Mouse (Mus musculus): ENCODE data around the gene Zfp287. TPM values are rescaled to one million over a fixed set of nuclear protein-coding genes. Genes with fewer than 3 reads are reported as not detected.

Gene Zfp287
- polyA plus RNA-seq, 1 experiment = 0.90 TPM

DNA sequence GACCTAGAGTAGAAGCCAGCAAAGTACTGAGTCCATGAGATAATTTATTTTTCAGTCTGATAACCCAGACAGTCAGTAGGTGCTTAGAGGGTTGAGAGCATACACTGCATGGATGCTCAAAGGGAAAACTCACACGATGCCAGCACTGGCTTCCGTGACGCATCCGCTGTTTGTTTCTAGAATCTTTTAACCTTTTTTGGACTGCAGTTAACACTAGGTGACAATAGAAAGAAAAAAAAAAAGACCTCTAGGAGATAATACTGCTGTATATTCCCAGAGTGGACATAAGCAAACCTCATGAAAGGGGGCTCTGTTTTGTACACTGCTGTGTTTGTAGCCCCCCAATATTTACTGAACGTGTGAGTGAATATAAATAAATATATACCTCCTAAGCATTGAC lies 62.7 kb downstream of the Zfp287 start:
- H3K4me3 ChIP-seq = peak overlapping the region; percentile 1
- no peaks in the 10 kb centered on the region for H3K79me2 ChIP-seq (ENCODE audit: control insufficient read depth, insufficient read depth)
- TF ChIP-seq E2F4 (IDR thresholded peaks at IDR 0.05; ENCODE audit: insufficient read depth) = no peak
- no peak for TF ChIP-seq MAX (IDR thresholded peaks at IDR 0.05; ENCODE audit: low read depth)
- no peak for TF ChIP-seq MYOG (IDR thresholded peaks at IDR 0.05; ENCODE audit: control insufficient read depth in 1 of 3, insufficient read depth in 1 of 3, insufficient read length in 2 of 3, low read depth in 2 of 3)
- no peak for TF ChIP-seq TCF12 (IDR thresholded peaks at IDR 0.05; ENCODE audit: insufficient read depth, poor library complexity, severe bottlenecking)
- no peak for TF ChIP-seq MYOD1 (IDR thresholded peaks at IDR 0.05; ENCODE audit: control insufficient read depth in 1 of 3, insufficient read length in 2 of 3, low read depth in 2 of 3)
- no peak for TF ChIP-seq POLR2A (IDR thresholded peaks at IDR 0.05; ENCODE audit: insufficient read length, low read depth)
- no peak for TF ChIP-seq TCF3 (IDR thresholded peaks at IDR 0.05; ENCODE audit: insufficient read length, low read depth)
- TF ChIP-seq USF1 (IDR thresholded peaks at IDR 0.05; ENCODE audit: low read depth) = no peak
- H3K27me3 ChIP-seq (ENCODE audit: control insufficient read depth, insufficient read depth, insufficient read length) = no peaks in the 10 kb centered on the region
- H3ac ChIP-seq (ENCODE audit: control insufficient read depth, insufficient read length) = no peak overlapping the region
- H3K36me3 ChIP-seq (ENCODE audit: control insufficient read depth, insufficient read depth) = peaks cover 4% of the 10 kb centered on the region
- peak overlapping the region; percentile 61 for H3K4me2 ChIP-seq (ENCODE audit: low read depth)

DNA sequence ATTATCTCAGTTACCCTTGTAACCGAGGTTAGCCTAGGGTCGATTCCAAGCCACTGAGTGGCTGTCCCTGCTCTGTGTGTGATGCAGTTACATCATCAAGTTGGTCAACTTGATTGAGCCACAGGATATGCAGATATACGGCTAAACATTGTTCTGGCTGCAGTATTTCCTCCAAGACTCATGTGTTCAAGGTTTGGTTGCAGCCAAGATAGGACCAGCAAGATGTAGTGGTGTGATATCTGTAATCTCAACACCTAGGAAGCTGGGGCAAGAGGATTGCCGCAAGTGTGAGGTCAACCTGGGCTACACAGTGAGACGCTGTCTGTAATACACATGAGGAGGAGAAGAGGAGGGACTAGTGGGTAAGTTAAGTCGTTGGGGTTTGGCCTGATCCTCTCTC lies 67.5 kb downstream of the Zfp287 start:
- Histone ChIP-seq H3K36me3 (ENCODE audit: control insufficient read depth, insufficient read depth) (peaks cover 4% of the 10 kb centered on the region), H3K4me3 (no peak overlapping the region), H3K27me3 (ENCODE audit: control insufficient read depth, insufficient read depth, insufficient read length) (no peaks in the 10 kb centered on the region), H3ac (ENCODE audit: control insufficient read depth, insufficient read length) (no peak overlapping the region), H3K4me2 (ENCODE audit: low read depth) (no peak overlapping the region), H3K79me2 (ENCODE audit: control insufficient read depth, insufficient read depth) (no peaks in the 10 kb centered on the region)
- TF ChIP-seq TCF12 (IDR thresholded peaks at IDR 0.05; ENCODE audit: insufficient read depth, poor library complexity, severe bottlenecking) (no peak), MYOD1 (IDR thresholded peaks at IDR 0.05; ENCODE audit: control insufficient read depth in 1 of 3, insufficient read length in 2 of 3, low read depth in 2 of 3) (no peak), USF1 (IDR thresholded peaks at IDR 0.05; ENCODE audit: low read depth) (no peak), POLR2A (IDR thresholded peaks at IDR 0.05; ENCODE audit: insufficient read length, low read depth) (no peak), TCF3 (IDR thresholded peaks at IDR 0.05; ENCODE audit: insufficient read length, low read depth) (no peak), CEBPB (IDR thresholded peaks at IDR 0.05; ENCODE audit: insufficient read depth, poor library complexity, severe bottlenecking) (no peak), REST (IDR thresholded peaks at IDR 0.05; ENCODE audit: insufficient read depth, insufficient read length) (no peak), MAX (IDR thresholded peaks at IDR 0.05; ENCODE audit: low read depth) (no peak), E2F4 (IDR thresholded peaks at IDR 0.05; ENCODE audit: insufficient read depth) (no peak)

DNA sequence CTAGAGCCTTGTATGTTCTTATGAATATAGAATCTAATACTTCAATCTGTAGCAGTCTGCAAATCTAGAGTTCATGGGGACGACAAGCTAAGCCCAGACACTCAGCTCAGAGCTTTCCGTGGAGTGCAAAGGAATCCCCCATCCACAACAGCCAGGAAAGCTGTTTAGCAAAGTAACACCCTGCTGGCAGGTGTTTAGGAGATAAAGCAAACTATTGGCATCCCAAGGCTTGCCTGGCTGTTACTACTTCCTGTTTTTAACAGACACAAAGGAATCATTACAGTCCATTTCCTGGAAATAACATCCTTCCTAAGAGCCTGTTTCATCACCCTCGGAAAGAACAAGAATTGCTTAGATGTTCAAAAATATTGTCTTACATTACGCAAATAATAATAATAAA lies 70.8 kb downstream of the Zfp287 start:
- TF ChIP-seq MYOG (IDR thresholded peaks at IDR 0.05; ENCODE audit: control insufficient read depth in 1 of 3, insufficient read depth in 1 of 3, insufficient read length in 2 of 3, low read depth in 2 of 3) (no peak), USF1 (IDR thresholded peaks at IDR 0.05; ENCODE audit: low read depth) (no peak), E2F4 (IDR thresholded peaks at IDR 0.05; ENCODE audit: insufficient read depth) (no peak), TCF12 (IDR thresholded peaks at IDR 0.05; ENCODE audit: insufficient read depth, poor library complexity, severe bottlenecking) (no peak), SRF (IDR thresholded peaks at IDR 0.05; ENCODE audit: control insufficient read depth, insufficient read length, low read depth) (no peak), POLR2AphosphoS2 (IDR thresholded peaks at IDR 0.05; ENCODE audit: insufficient read length, low read depth) (no peak), REST (IDR thresholded peaks at IDR 0.05; ENCODE audit: insufficient read depth, insufficient read length) (no peak), POLR2A (IDR thresholded peaks at IDR 0.05; ENCODE audit: insufficient read length, low read depth) (no peak), CEBPB (IDR thresholded peaks at IDR 0.05; ENCODE audit: insufficient read depth, poor library complexity, severe bottlenecking) (no peak), MAX (IDR thresholded peaks at IDR 0.05; ENCODE audit: low read depth) (no peak), MYOD1 (IDR thresholded peaks at IDR 0.05; ENCODE audit: control insufficient read depth in 1 of 3, insufficient read length in 2 of 3, low read depth in 2 of 3) (no peak), TCF3 (IDR thresholded peaks at IDR 0.05; ENCODE audit: insufficient read length, low read depth) (no peak)
- Histone ChIP-seq H3K36me3 (ENCODE audit: control insufficient read depth, insufficient read depth) (peaks cover 4% of the 10 kb centered on the region), H3K79me2 (ENCODE audit: control insufficient read depth, insufficient read depth) (no peaks in the 10 kb centered on the region), H3K27me3 (ENCODE audit: control insufficient read depth, insufficient read depth, insufficient read length) (no peaks in the 10 kb centered on the region), H3K4me3 (no peak overlapping the region), H3ac (ENCODE audit: control insufficient read depth, insufficient read length) (no peak overlapping the region), H3K4me2 (ENCODE audit: low read depth) (no peak overlapping the region)

DNA sequence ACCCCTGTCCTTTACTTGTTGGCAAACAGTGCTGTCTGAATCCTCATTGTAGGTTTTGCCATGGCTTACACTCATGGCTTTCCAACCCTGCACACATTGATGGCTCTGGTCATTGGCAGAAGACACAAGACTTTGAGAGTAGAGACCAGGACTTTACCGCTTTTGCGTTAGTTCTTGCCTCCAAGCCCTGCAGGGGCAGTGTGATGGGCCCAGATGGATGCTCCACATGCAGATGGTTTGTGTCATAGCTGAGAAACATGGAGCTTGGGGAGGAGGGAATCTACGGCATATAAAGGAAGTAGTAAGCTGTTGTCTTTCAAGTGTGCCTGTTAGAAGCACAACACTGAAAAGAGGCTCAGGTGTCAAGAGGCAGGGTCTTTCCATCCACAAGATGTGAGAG lies 79.6 kb downstream of the Zfp287 start:
- H3K27me3 ChIP-seq (ENCODE audit: control insufficient read depth, insufficient read depth, insufficient read length) = no peaks in the 10 kb centered on the region
- TF ChIP-seq MYOD1 (IDR thresholded peaks at IDR 0.05; ENCODE audit: control insufficient read depth in 1 of 3, insufficient read length in 2 of 3, low read depth in 2 of 3) (no peak), SRF (IDR thresholded peaks at IDR 0.05; ENCODE audit: control insufficient read depth, insufficient read length, low read depth) (no peak), POLR2AphosphoS2 (IDR thresholded peaks at IDR 0.05; ENCODE audit: insufficient read length, low read depth) (no peak), USF1 (IDR thresholded peaks at IDR 0.05; ENCODE audit: low read depth) (no peak), MYOG (IDR thresholded peaks at IDR 0.05; ENCODE audit: control insufficient read depth in 1 of 3, insufficient read depth in 1 of 3, insufficient read length in 2 of 3, low read depth in 2 of 3) (no peak), CEBPB (IDR thresholded peaks at IDR 0.05; ENCODE audit: insufficient read depth, poor library complexity, severe bottlenecking) (no peak), POLR2A (IDR thresholded peaks at IDR 0.05; ENCODE audit: insufficient read length, low read depth) (no peak)
- H3K4me3 ChIP-seq = no peak overlapping the region
- peaks cover 7% of the 10 kb centered on the region for H3K79me2 ChIP-seq (ENCODE audit: control insufficient read depth, insufficient read depth)
- H3K4me2 ChIP-seq (ENCODE audit: low read depth) = no peak overlapping the region
- no peak overlapping the region for H3ac ChIP-seq (ENCODE audit: control insufficient read depth, insufficient read length)
- no peaks in the 10 kb centered on the region for H3K36me3 ChIP-seq (ENCODE audit: control insufficient read depth, insufficient read depth)

DNA sequence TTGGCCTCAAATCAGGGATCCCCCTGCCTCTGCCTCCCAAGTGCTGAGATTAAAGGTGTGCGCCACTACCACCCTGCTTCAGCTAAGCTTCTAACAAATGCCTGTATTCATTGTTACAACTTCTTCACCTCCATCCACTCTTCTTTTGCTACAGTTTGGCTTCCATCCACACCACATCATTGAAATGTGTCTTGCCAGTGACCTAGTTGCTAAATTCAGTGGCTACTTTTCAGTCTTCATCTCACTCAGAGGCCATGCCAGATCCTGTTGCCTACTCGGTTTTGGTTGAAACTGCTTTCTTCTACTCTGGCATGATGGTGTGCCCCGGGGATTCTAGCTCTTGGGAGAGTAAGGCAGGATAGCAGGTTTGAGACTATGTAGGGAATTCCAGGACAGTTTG lies 80.1 kb downstream of the Zfp287 start:
- Histone ChIP-seq H3K4me2 (ENCODE audit: low read depth) (no peak overlapping the region), H3K79me2 (ENCODE audit: control insufficient read depth, insufficient read depth) (peaks cover 7% of the 10 kb centered on the region), H3K27me3 (ENCODE audit: control insufficient read depth, insufficient read depth, insufficient read length) (no peaks in the 10 kb centered on the region), H3ac (ENCODE audit: control insufficient read depth, insufficient read length) (no peak overlapping the region), H3K4me3 (no peak overlapping the region), H3K36me3 (ENCODE audit: control insufficient read depth, insufficient read depth) (no peaks in the 10 kb centered on the region)
- TF ChIP-seq MYOD1 (IDR thresholded peaks at IDR 0.05; ENCODE audit: control insufficient read depth in 1 of 3, insufficient read length in 2 of 3, low read depth in 2 of 3) (no peak), TCF12 (IDR thresholded peaks at IDR 0.05; ENCODE audit: insufficient read depth, poor library complexity, severe bottlenecking) (no peak), POLR2A (IDR thresholded peaks at IDR 0.05; ENCODE audit: insufficient read length, low read depth) (no peak), TCF3 (IDR thresholded peaks at IDR 0.05; ENCODE audit: insufficient read length, low read depth) (no peak), CEBPB (IDR thresholded peaks at IDR 0.05; ENCODE audit: insufficient read depth, poor library complexity, severe bottlenecking) (no peak), POLR2AphosphoS2 (IDR thresholded peaks at IDR 0.05; ENCODE audit: insufficient read length, low read depth) (no peak), E2F4 (IDR thresholded peaks at IDR 0.05; ENCODE audit: insufficient read depth) (no peak), MAX (IDR thresholded peaks at IDR 0.05; ENCODE audit: low read depth) (no peak), REST (IDR thresholded peaks at IDR 0.05; ENCODE audit: insufficient read depth, insufficient read length) (no peak), USF1 (IDR thresholded peaks at IDR 0.05; ENCODE audit: low read depth) (no peak), MYOG (IDR thresholded peaks at IDR 0.05; ENCODE audit: control insufficient read depth in 1 of 3, insufficient read depth in 1 of 3, insufficient read length in 2 of 3, low read depth in 2 of 3) (no peak), SRF (IDR thresholded peaks at IDR 0.05; ENCODE audit: control insufficient read depth, insufficient read length, low read depth) (no peak)

Data from myocyte (in vitro differentiated cells).